Mouse (Mus musculus) cortical plate, adult 2 months (tissue): ENCODE data around the gene Ift43.

ENCODE experiments used
- CTCF ChIP-seq: fragments of 200-500 bp; IDR thresholded peaks from 2 replicates; pipeline ENCODE4 v1.5.1; 2011; ENCODE audit warnings: mild to moderate bottlenecking, control low read depth, low read length; ENCODE audit not compliant: insufficient read depth; ENCODE audit errors: extremely low read depth
- POLR2A ChIP-seq: fragments of 200-500 bp; IDR thresholded peaks from 2 replicates; pipeline ENCODE4 v1.6.1; 2011; ENCODE audit warnings: mild to moderate bottlenecking, low read length, control low read depth; ENCODE audit not compliant: insufficient read depth; ENCODE audit errors: extremely low read depth

DNA sequence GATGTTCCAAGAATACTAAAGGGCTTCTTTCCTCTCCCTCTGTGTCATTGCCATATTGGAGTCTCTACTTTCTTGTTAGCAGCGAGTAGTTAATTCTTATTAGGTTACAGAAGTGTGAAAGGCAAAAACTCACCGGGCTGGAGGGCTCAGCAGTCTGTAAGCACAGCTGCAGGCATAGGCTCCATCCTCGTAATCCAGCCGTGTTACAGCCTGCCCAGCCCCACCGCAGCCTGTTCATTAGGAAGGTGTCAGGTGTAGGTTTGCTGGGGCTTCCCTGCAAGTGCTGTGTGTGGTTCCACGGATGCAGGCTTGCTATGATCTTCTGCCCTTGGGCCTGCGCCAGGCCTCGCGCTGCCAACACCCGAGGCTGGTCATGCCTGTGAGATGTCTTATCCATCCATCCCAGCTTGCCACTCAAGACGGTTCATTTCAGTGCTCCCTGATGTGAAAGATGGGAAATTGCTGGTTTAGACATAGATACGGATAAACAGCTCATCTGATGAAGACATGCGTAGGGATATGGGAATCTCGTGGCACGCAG lies 34.0 kb downstream of the Ift43 start:
- TF ChIP-seq CTCF, result no peak
- no peak for TF ChIP-seq POLR2A
